Mouse (Mus musculus) small intestine, adult 2 months (tissue): Measurements from ENCODE around the gene Rab10.

Source experiments
- CTCF ChIP-seq: fragments of 200-500 bp; IDR thresholded peaks from 2 replicates; pipeline ENCODE4 v1.5.1; 2012; ENCODE audit warnings: low read depth, mild to moderate bottlenecking, control low read depth, inconsistent platforms, low read length, moderate library complexity, mixed read lengths; ENCODE audit not compliant: insufficient replicate concordance, insufficient read length; ENCODE audit errors: extremely low read depth
- POLR2A ChIP-seq: fragments of 200-500 bp; IDR thresholded peaks from 2 replicates; pipeline ENCODE4 v1.6.1; 2012; ENCODE audit warnings: low read depth, mild to moderate bottlenecking, control low read depth, inconsistent platforms, low read length, moderate library complexity

GRCm38 (mm10) chr12:3350136-3350535 lies 40.4 kb upstream of the Rab10 start:
- TF ChIP-seq POLR2A (no peak), CTCF (no peak)
